ENCODE assay signal across 9 mouse cellular contexts in genomic region chr12:3926127-3926526, GRCm38 (mm10). TPM values are rescaled to one million over a fixed set of nuclear protein-coding genes. Genes with fewer than 3 reads are reported as not detected.
DNase-seq lines count a peak whose midpoint lies in the region; ATAC-seq and TF ChIP-seq lines count a peak whose summit lies in the region.
"Had no signal": no experiment of that assay in that cellular context is flagged by ENCODE, and none has a peak within 500 bp of the region (broad histone marks: within the 10 kb centered on the region; RNA-seq: fewer than 3 reads in every experiment).

No protein-coding gene starts in this region.

- H3K9ac ChIP-seq in lung, postnatal 0 days (replicated peaks; ENCODE audit: low read depth): no peak overlapping the region

- intact Hi-C loops in gastrocnemius, postnatal 14 days (cut with DNase I; ENCODE audit: low total_unique reads): loop anchor here (5.0 to 10.0 kb wide), 3 partner anchors 56 to 279 kb away; no protein-coding TSS in a partner anchor

- H3K4me1 ChIP-seq in lung, postnatal 0 days (ENCODE audit: insufficient read depth, low read depth, low read length): no peaks in the 10 kb centered on the region
- no peaks in the 10 kb centered on the region for H3K4me1 ChIP-seq in spleen, adult 2 months (ENCODE audit: control insufficient read depth, insufficient read depth, insufficient read length)

- H3K27ac ChIP-seq in lung, postnatal 0 days (ENCODE audit: low read length): no peak overlapping the region
- H3K27ac ChIP-seq in spleen, adult 2 months (ENCODE audit: insufficient read depth, low read length): no peak overlapping the region
- H3K27ac ChIP-seq: macrophage had no signal

- H3K4me3 ChIP-seq in lung, postnatal 0 days (ENCODE audit: low read depth, low read length): no peak overlapping the region
- H3K4me3 ChIP-seq in spleen, adult 2 months (ENCODE audit: extremely low read depth, insufficient read depth, insufficient read length): no peak overlapping the region

- H3K4me2 ChIP-seq in lung, postnatal 0 days (replicated peaks; ENCODE audit: low read depth, low read length): no peak overlapping the region

- WGBS in lung, postnatal 0 days: 0% methylated on average over 1 of the region's 1 CpGs
- 0% methylated on average over 1 of the region's 1 CpGs for WGBS in spleen, adult 2 months

- peak; percentile 54; the same call in 1 of the 2 replicates for ATAC-seq in frontal cortex, adult (ENCODE audit: low TSS enrichment)
- ATAC-seq in lung, postnatal 0 days: no peak

- TF ChIP-seq POLR2A in spleen, adult 2 months (IDR thresholded peaks at IDR 0.05; ENCODE audit: low read depth, low read length): no peak

- no peaks in the 10 kb centered on the region for H3K36me3 ChIP-seq in lung, postnatal 0 days (ENCODE audit: insufficient read depth, low read length)
- H3K36me3 ChIP-seq in spleen, adult 2 months (ENCODE audit: control insufficient read depth, insufficient read depth, low read length): no peaks in the 10 kb centered on the region

- H3K9me3 ChIP-seq in lung, postnatal 0 days (ENCODE audit: low read length): no peaks in the 10 kb centered on the region

- DNase-seq in frontal cortex, postnatal 10 days (ENCODE audit: low spot score in 2 of 2): no peak
- peak; percentile 32 for DNase-seq in Muller cell, postnatal 12 days (ENCODE audit: inconsistent ontology term)
- DNase-seq in cerebellum, adult 8-10 months: peak; percentile 81
- DNase-seq in gastrocnemius, postnatal 14 days: peak; percentile 57
- peak; percentile 70 for DNase-seq in kidney, postnatal 14 days
- DNase-seq in lung, postnatal 0 days (ENCODE audit: low spot score): peak; percentile 65
- DNase-seq in spleen, adult 2 months (ENCODE audit: low read depth in 1 of 2, low spot score in 2 of 2): peak; percentile 21 to 64

- peak; percentile 84 for TF ChIP-seq CTCF in lung, postnatal 0 days (IDR thresholded peaks at IDR 0.05)
- TF ChIP-seq CTCF in spleen, adult 2 months (IDR thresholded peaks at IDR 0.05; ENCODE audit: extremely low read depth, insufficient read depth, insufficient read length, insufficient replicate concordance): peak; percentile 44; the same call in 1 of the 2 replicates

- TF ChIP-seq EP300 in lung, postnatal 0 days (IDR thresholded peaks at IDR 0.05): no peak

- no peaks in the 10 kb centered on the region for H3K27me3 ChIP-seq in lung, postnatal 0 days (replicated peaks; ENCODE audit: insufficient read depth, low read length)
- no peaks in the 10 kb centered on the region for H3K27me3 ChIP-seq in spleen, adult 2 months (ENCODE audit: control insufficient read depth, insufficient read depth, low read length)

RNA-seq across cellular contexts. Expression of gene Pomc, which starts 28.6 kb away (rescaled TPM):
- total RNA-seq in gastrocnemius, postnatal 14 days (2021): under 1 TPM; 0.29 to 0.31 TPM
- 1.1 TPM in 2 replicates for polyA plus RNA-seq in lung, postnatal 0 days (2015; fragmentation: Nextera tagmentation; extraction: Ambion mirVana)
- 0.39 and 0.44 TPM in 2 replicates for polyA plus RNA-seq in spleen, adult 2 months (2012; rRNA removed)

Comparison
In these comparisons a context has a peak if more than half of its experiments do, and no peak if none do; other contexts are left out.
1. DNase-seq: peak in Muller cell, postnatal 12 days (single experiment), cerebellum, adult 8-10 months (single experiment), gastrocnemius, postnatal 14 days (single experiment), kidney, postnatal 14 days (single experiment), lung, postnatal 0 days (single experiment) and spleen, adult 2 months (2 of 2); none in frontal cortex, postnatal 10 days (0 of 2).